Mouse (Mus musculus) forebrain, embryonic 10.5 days (tissue): Measurements from ENCODE around the gene Dnah2. TPM values are rescaled to one million over a fixed set of nuclear protein-coding genes. Genes with fewer than 3 reads are reported as not detected.

Experiments
- DNase-seq: peaks from one replicate; pipeline ENCODE4 v3.0.0-alpha.2; 2017; ENCODE audit warnings: low spot score; ENCODE audit errors: extremely low spot score
- H3K27ac ChIP-seq: fragments of 300-500 bp; sonication (generic); 2 replicates; pipeline ENCODE4 v1.5.1; 2016; ENCODE audit warnings: mild to moderate bottlenecking
- H3K27me3 ChIP-seq: fragments of 300-500 bp; sonication (generic); 2 replicates; pipeline ENCODE4 v1.6.1; 2016; ENCODE audit warnings: mild to moderate bottlenecking; ENCODE audit not compliant: poor library complexity, severe bottlenecking
- H3K36me3 ChIP-seq: fragments of 300-500 bp; sonication (generic); replicated peaks from 2 replicates; pipeline ENCODE4 v1.6.1; 2016; ENCODE audit warnings: mild to moderate bottlenecking, moderate library complexity
- H3K4me1 ChIP-seq: fragments of 300-500 bp; sonication (generic); 2 replicates; pipeline ENCODE4 v1.6.1; 2016
- H3K4me3 ChIP-seq: fragments of 300-500 bp; sonication (generic); 2 replicates; pipeline ENCODE4 v1.5.1; 2016; ENCODE audit warnings: mild to moderate bottlenecking, moderate library complexity
- H3K9me3 ChIP-seq: fragments of 300-500 bp; sonication (generic); 2 replicates; pipeline ENCODE4 v1.6.1; 2016; ENCODE audit warnings: mild to moderate bottlenecking, moderate library complexity
- WGBS: fragments of 180-500 bp; shearing (Covaris S2); methylation state at CpG from one replicate; pipeline ENCODE4 v1.1.7; 2016; 5-methylcytosine and 5-hydroxymethylcytosine counted together
- polyA plus RNA-seq: library from polyadenylated mRNA; unstranded; fragments of >200 nt; fragmentation: Nextera tagmentation; extraction: Ambion mirVana; gene quantifications from 2 replicates; pipeline ENCODE4 v1.2.1, GENCODE M21; 2016

Dnah2 gene
- polyA plus RNA-seq, 1 experiment from 2014 or later, result 1.5 TPM

DNA sequence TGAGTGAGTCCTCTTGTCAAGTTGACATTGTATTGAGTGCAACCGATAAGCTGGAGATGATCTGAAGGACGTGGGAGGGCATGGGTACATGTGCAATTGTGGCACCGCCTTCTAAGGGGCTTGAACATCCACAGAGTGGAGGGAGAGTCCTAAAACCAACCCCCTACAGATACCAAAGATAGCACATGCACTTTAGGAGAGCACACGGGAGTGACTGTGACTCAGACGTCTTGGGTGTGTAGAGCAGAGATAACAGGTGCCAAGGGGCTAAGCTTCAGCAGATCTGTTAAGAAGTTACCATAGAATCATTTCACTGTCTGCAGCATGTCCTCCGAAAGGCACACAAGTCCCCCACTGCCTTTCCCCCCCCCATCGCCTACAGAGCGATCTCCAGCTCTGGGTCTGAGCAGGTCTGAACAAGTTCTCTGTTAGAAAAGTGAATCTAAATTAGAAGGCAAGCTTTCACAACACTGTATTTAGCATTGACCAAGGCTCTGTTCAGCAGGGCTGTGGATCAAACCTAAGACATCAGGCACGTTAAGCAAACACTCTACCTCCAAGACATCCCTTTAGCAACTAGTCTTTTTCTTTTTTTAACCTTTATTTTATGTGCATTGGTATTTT is 27.3 kb downstream of the Dnah2 start:
- H3K27ac ChIP-seq, result no peak overlapping the region
- 0 out of 2 replicates have a peak, but pooled peaks cover 4% of the 10 kb centered on the region for H3K27me3 ChIP-seq
- H3K4me3 ChIP-seq, result no peak overlapping the region
- H3K36me3 ChIP-seq, result no peaks in the 10 kb centered on the region; the same call in 1 of the 2 replicates
- no peaks in the 10 kb centered on the region for H3K9me3 ChIP-seq
- H3K4me1 ChIP-seq, result peaks cover 8% of the 10 kb centered on the region
- 89% methylated on average over 9 of the region's 9 CpGs for WGBS
- no peak for DNase-seq

DNA sequence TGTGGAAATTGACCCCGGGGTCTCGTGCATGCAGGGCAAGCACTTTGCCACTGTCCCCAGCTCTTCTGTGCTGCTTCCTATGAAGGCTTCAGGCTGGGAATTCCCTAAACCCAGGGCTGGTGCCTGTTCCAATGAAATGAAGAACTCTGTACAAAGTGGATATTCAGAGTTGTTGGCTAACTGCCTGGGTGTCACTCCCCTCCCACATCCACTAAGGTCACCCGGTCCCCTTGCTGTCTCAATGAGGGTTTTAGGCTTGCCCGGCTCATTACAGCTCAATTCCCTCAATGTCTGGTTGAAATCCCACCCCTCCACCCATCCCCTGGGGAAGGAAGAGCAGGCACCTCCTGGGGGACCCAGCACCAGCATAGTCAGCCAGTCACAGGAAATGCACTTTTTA is 28.9 kb downstream of the Dnah2 start:
- no peak overlapping the region for H3K27ac ChIP-seq
- H3K4me3 ChIP-seq, result no peak overlapping the region
- H3K27me3 ChIP-seq, result no peaks in the 10 kb centered on the region
- H3K4me1 ChIP-seq, result peaks cover 7% of the 10 kb centered on the region; the same call in 1 of the 2 replicates
- no peaks in the 10 kb centered on the region; the same call in 1 of the 2 replicates for H3K36me3 ChIP-seq
- DNase-seq, result no peak
- H3K9me3 ChIP-seq, result no peaks in the 10 kb centered on the region
- 80% methylated on average over 4 of the region's 4 CpGs for whole genome bisulfite sequencing

GRCm38 (mm10) chr11:69516661-69517060 is 32.2 kb downstream of the Dnah2 start:
- WGBS, result 77% methylated on average over 3 of the region's 3 CpGs
- no peaks in the 10 kb centered on the region; the same call in 1 of the 2 replicates for H3K36me3 ChIP-seq
- H3K4me1 ChIP-seq, result peaks cover 10% of the 10 kb centered on the region
- H3K9me3 ChIP-seq, result no peaks in the 10 kb centered on the region
- no peak for DNase-seq
- H3K27ac ChIP-seq, result peak overlapping the region; percentile 53; the same call in 1 of the 2 replicates
- no peaks in the 10 kb centered on the region for H3K27me3 ChIP-seq
- H3K4me3 ChIP-seq, result no peak overlapping the region

DNA sequence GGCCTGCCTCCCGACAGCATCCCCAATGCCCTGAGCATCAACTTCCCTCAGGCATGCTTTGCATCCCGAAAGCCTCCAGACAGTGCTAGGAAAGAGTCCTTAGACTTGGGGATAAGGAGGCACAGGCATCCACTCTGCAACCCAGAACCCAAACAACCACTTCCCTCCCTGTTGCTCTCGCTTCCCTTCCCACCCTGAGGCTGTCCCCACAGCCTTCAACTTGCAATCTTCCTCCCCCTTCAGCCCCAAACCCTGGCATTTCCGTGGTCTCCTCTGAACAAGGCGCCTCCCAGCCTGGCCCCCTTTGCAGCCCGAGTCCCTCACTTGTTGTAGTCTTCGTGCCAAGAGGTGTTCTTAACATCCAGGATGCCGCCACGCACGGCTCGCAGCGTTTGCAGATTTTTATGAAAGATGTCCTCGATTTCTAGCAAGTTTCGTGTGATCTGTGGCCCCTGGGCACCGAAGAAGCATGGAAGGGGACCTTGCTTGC is 32.7 kb downstream of the Dnah2 start:
- no peaks in the 10 kb centered on the region; the same call in 1 of the 2 replicates for H3K36me3 ChIP-seq
- H3K27ac ChIP-seq, result peak overlapping the region; percentile 53; the same call in 1 of the 2 replicates

DNA sequence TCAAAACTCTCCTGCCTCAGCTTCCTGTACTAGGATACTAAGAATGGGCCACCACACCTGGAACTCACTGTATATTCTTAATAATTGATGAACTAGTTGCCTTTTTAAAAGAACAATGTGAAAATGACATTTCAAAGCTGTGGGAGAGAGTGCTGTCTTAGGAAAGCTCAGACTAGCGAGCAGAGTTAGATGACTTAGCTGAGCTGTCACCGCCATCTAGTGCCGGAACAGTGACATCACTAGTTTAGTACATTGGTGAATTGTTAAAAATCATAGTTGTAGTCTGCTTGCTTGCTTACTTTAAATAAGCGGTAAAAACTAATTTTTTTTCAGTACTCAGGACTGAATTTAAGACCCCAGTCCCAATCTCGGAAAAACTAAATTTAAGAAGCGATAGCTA is 35.1 kb downstream of the Dnah2 start:
- no peak overlapping the region for H3K27ac ChIP-seq
- no peaks in the 10 kb centered on the region for H3K36me3 ChIP-seq
- peaks cover 13% of the 10 kb centered on the region for H3K4me1 ChIP-seq
- no peak overlapping the region for H3K4me3 ChIP-seq
- no peaks in the 10 kb centered on the region for H3K27me3 ChIP-seq
- no peaks in the 10 kb centered on the region for H3K9me3 ChIP-seq
- 12% methylated on average over 6 of the region's 6 CpGs for WGBS
- peak; percentile 43 for DNase-seq

More for the DNA sequence above, 32.7 kb downstream of the Dnah2 start:
- 74% methylated on average over 15 of the region's 15 CpGs for WGBS
- Histone ChIP-seq H3K4me3 (no peak overlapping the region), H3K9me3 (no peaks in the 10 kb centered on the region), H3K27me3 (no peaks in the 10 kb centered on the region), H3K4me1 (peaks cover 10% of the 10 kb centered on the region)
- no peak for DNase-seq

GRCm38 (mm10) chr11:69510796-69511496 is 38.0 kb downstream of the Dnah2 start:
- Histone ChIP-seq H3K27me3 (no peaks in the 10 kb centered on the region), H3K4me3 (no peak overlapping the region), H3K27ac (0 out of 2 replicates have a peak overlapping the region, but pooled peaks have one; percentile 5), H3K36me3 (no peaks in the 10 kb centered on the region), H3K4me1 (peaks cover 9% of the 10 kb centered on the region), H3K9me3 (no peaks in the 10 kb centered on the region)
- no peak for DNase-seq
- WGBS, result 52% methylated on average over 7 of the region's 7 CpGs

GRCm38 (mm10) chr11:69503863-69504280 is 45.0 kb downstream of the Dnah2 start:
- Histone ChIP-seq H3K4me3 (no peak overlapping the region), H3K36me3 (no peaks in the 10 kb centered on the region), H3K27me3 (no peaks in the 10 kb centered on the region), H3K27ac (no peak overlapping the region), H3K4me1 (peaks cover 17% of the 10 kb centered on the region), H3K9me3 (no peaks in the 10 kb centered on the region)
- no peak for DNase-seq
- 61% methylated on average over 4 of the region's 4 CpGs for WGBS

DNA sequence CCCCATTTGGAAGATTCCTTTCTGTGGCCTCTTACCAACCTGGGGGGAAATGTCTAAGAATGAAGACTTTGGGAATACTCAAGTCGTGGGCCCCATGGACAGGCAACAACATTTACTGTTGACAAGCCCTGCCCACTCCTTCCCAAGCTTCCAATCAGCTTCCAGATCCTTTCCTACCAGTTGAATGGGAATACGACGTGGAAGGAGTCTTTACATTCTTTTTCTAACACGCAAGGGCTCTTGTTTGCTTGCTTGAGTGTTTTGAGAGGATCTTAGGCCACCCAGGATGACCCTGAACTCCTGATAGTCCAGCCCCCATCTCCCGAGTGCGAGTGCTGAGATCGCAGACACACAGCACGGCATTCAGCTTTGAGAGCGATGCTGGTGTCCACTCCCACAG is 47.4 kb downstream of the Dnah2 start:
- DNase-seq, result no peak
- H3K36me3 ChIP-seq, result no peaks in the 10 kb centered on the region
- no peak overlapping the region for H3K27ac ChIP-seq
- no peaks in the 10 kb centered on the region for H3K9me3 ChIP-seq
- peaks cover 17% of the 10 kb centered on the region for H3K4me1 ChIP-seq
- no peaks in the 10 kb centered on the region for H3K27me3 ChIP-seq
- WGBS, result 76% methylated on average over 9 of the region's 9 CpGs
- no peak overlapping the region for H3K4me3 ChIP-seq

GRCm38 (mm10) chr11:69499140-69499539 is 49.8 kb downstream of the Dnah2 start:
- no peak for DNase-seq
- H3K27me3 ChIP-seq, result no peaks in the 10 kb centered on the region
- WGBS, result 94% methylated on average over 11 of the region's 11 CpGs
- no peaks in the 10 kb centered on the region for H3K36me3 ChIP-seq
- H3K27ac ChIP-seq, result no peak overlapping the region
- H3K9me3 ChIP-seq, result no peaks in the 10 kb centered on the region
- peaks cover 17% of the 10 kb centered on the region for H3K4me1 ChIP-seq
- H3K4me3 ChIP-seq, result no peak overlapping the region

DNA sequence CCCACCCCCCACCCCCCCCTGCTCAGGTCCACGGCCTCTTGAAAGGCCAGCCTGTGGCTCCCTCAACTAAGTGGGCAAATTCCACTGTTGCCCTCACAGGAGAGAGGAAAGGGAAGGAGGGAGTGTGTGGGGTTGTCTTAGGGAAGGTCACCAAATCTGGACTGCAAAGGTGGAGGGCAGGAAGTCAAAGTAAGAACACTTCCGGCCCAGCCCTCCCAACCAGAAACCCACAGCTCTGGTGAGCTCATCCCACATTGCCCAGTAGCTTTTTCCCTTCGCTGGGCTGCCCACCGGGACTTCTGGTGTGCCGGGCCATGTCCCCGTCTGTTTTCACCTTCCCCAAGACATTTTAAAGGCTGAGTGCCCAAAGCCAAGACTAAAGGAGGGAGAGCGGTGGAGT is 57.2 kb downstream of the Dnah2 start:
- Histone ChIP-seq H3K4me3 (no peak overlapping the region), H3K9me3 (no peaks in the 10 kb centered on the region), H3K27ac (no peak overlapping the region), H3K36me3 (no peaks in the 10 kb centered on the region), H3K4me1 (peaks cover 3% of the 10 kb centered on the region; the same call in 1 of the 2 replicates), H3K27me3 (no peaks in the 10 kb centered on the region)
- 91% methylated on average over 7 of the region's 7 CpGs for WGBS
- no peak for DNase-seq

DNA sequence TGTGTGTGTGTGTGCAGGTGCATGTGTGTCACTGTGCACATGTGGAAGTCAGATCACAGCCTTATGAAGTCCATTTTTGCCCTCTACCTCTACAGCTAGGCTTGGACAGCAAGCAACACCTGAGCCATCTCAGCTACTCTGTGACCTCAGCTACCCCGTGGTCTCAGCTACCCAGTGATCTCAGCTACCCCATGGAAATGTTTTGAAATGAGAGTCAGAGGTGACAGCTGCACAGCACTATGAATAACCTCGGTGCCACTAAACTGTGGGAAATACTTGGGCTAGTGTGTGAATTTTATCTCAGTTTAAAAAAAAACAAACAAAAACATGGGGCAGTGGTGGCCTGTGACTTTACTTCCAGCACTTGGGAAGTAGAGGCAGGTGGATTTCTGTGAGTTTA is 58.0 kb downstream of the Dnah2 start:
- no peak for DNase-seq
- no peaks in the 10 kb centered on the region for H3K27me3 ChIP-seq
- no peak overlapping the region for H3K27ac ChIP-seq
- no peaks in the 10 kb centered on the region for H3K9me3 ChIP-seq
- WGBS, result 86% methylated on average over 2 of the region's 2 CpGs
- H3K4me3 ChIP-seq, result no peak overlapping the region
- no peaks in the 10 kb centered on the region for H3K36me3 ChIP-seq
- peaks cover 3% of the 10 kb centered on the region; the same call in 1 of the 2 replicates for H3K4me1 ChIP-seq

DNA sequence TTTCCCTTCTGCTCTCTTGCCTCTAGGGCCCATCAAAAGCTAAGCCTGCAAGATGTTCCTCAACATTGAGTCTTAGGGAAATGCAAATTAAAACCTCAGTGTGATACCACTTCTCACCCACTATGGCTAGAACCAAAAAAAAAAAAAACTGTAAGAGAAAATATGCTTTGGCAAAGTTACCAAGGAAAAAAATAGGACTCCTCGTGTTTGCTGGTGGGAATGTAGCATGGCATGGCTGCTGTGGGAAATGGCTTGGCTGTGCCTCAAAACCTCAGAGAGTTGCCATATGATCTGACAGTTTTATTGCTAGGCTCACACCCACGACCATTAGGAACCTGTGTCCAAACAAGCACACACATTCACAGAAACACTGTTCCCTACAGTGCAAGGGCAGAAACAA is 61.4 kb downstream of the Dnah2 start:
- Histone ChIP-seq H3K9me3 (no peaks in the 10 kb centered on the region), H3K27me3 (no peaks in the 10 kb centered on the region), H3K36me3 (no peaks in the 10 kb centered on the region), H3K27ac (no peak overlapping the region), H3K4me3 (no peak overlapping the region), H3K4me1 (peaks cover 3% of the 10 kb centered on the region; the same call in 1 of the 2 replicates)
- 92% methylated on average over 2 of the region's 2 CpGs for WGBS
- DNase-seq, result no peak

DNA sequence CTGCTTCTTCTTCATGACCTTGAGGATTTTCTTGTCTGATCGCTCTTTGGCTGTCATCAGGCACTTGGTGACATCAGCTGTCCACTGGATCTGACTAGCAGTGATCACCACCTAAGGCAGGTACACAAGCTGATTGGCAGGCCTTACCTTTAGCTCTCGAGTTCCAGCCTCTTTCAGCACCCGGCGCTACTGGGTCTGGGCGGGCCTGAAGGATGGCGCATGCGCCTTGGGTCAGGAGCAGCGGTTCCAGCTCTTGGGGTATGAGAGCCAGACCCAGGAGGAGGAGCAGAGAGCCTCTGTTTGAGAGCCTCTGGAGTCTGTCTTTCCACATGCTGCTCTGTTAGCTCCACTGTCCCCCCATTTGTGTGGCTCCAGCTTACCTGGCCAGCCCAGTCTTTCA is 71.3 kb downstream of the Dnah2 start:
- no peak for DNase-seq
- Histone ChIP-seq H3K4me1 (peaks cover 11% of the 10 kb centered on the region; the same call in 1 of the 2 replicates), H3K4me3 (no peak overlapping the region), H3K27me3 (no peaks in the 10 kb centered on the region), H3K36me3 (no peaks in the 10 kb centered on the region), H3K9me3 (no peaks in the 10 kb centered on the region), H3K27ac (0 out of 2 replicates have a peak overlapping the region, but pooled peaks have one; percentile 0)
- WGBS, result 89% methylated on average over 8 of the region's 8 CpGs
